Mouse (Mus musculus) hindbrain, embryonic 11.5 days (tissue): Measurements from ENCODE around the gene Ccdc173. TPM values are rescaled to one million over a fixed set of nuclear protein-coding genes. Genes with fewer than 3 reads are reported as not detected.

Experiments used
- ATAC-seq: fragments of 200-750 bp; cut with Nextera tagmentation; 2 replicates; pipeline ENCODE4 v1.8.0; 2017; ENCODE audit warnings: mild to moderate bottlenecking, moderate TSS enrichment, moderate library complexity; ENCODE audit not compliant: low FRiP score
- DNase-seq: peaks from one replicate; pipeline ENCODE4 v3.0.0-alpha.2; 2015; ENCODE audit warnings: low spot score
- H3K27ac ChIP-seq: fragments of 300-500 bp; sonication (generic); 2 replicates; pipeline ENCODE4 v1.5.1; 2014; ENCODE audit warnings: mild to moderate bottlenecking, low read depth, low read length
- H3K27me3 ChIP-seq: fragments of 300-500 bp; sonication (generic); 2 replicates; pipeline ENCODE4 v1.6.1; 2014; ENCODE audit warnings: mild to moderate bottlenecking, low read length, moderate library complexity, mixed read lengths; ENCODE audit not compliant: control insufficient read depth, insufficient read depth
- H3K36me3 ChIP-seq: fragments of 300-500 bp; sonication (generic); 2 replicates; pipeline ENCODE4 v1.6.1; 2014; ENCODE audit warnings: mild to moderate bottlenecking, low read length, moderate library complexity, mixed read lengths; ENCODE audit not compliant: control insufficient read depth, insufficient read depth
- H3K4me1 ChIP-seq: fragments of 300-500 bp; sonication (generic); replicated peaks from 2 replicates; pipeline ENCODE4 v1.6.1; 2014; ENCODE audit warnings: low read length, mixed read lengths; ENCODE audit not compliant: control insufficient read depth, insufficient read depth
- H3K4me2 ChIP-seq: fragments of 300-500 bp; sonication (generic); replicated peaks from 2 replicates; pipeline ENCODE4 v1.6.1; 2014; ENCODE audit warnings: mild to moderate bottlenecking, low read depth, low read length
- H3K4me3 ChIP-seq: fragments of 300-500 bp; sonication (generic); 2 replicates; pipeline ENCODE4 v1.5.1; 2014; ENCODE audit warnings: low read depth, low read length
- H3K9ac ChIP-seq: fragments of 300-500 bp; sonication (generic); 2 replicates; pipeline ENCODE4 v1.6.1; 2014; ENCODE audit warnings: low read depth, low read length
- H3K9me3 ChIP-seq: fragments of 300-500 bp; sonication (generic); 2 replicates; pipeline ENCODE4 v1.6.1; 2016; ENCODE audit warnings: low read length; ENCODE audit not compliant: control insufficient read depth
- WGBS: fragments of 180-500 bp; shearing (Covaris S2); extraction: QIAGEN DNeasy Blood & Tissue Kit; methylation state at CpG from one replicate; pipeline ENCODE4 v1.1.7; 2014; 5-methylcytosine and 5-hydroxymethylcytosine counted together
- polyA plus RNA-seq: library from polyadenylated mRNA; unstranded; fragments of >200 nt; fragmentation: Nextera tagmentation; extraction: Ambion mirVana; gene quantifications from 2 replicates; pipeline ENCODE4 v1.2.1, GENCODE M21; 2014

Ccdc173 gene
- polyA plus RNA-seq, 1 experiment from 2014 or later = 5.8 TPM

GRCm38 (mm10) chr2:69716483-69716882, 72.9 kb downstream of the Ccdc173 start:
- Histone ChIP-seq H3K9ac (no peak overlapping the region), H3K4me3 (no peak overlapping the region), H3K27ac (no peak overlapping the region), H3K9me3 (no peaks in the 10 kb centered on the region), H3K36me3 (no peaks in the 10 kb centered on the region), H3K4me2 (no peak overlapping the region), H3K27me3 (no peaks in the 10 kb centered on the region), H3K4me1 (no peaks in the 10 kb centered on the region)
- ATAC-seq (no peak), DNase-seq (no peak)
- 88% methylated on average over 3 of the region's 3 CpGs for WGBS

DNA sequence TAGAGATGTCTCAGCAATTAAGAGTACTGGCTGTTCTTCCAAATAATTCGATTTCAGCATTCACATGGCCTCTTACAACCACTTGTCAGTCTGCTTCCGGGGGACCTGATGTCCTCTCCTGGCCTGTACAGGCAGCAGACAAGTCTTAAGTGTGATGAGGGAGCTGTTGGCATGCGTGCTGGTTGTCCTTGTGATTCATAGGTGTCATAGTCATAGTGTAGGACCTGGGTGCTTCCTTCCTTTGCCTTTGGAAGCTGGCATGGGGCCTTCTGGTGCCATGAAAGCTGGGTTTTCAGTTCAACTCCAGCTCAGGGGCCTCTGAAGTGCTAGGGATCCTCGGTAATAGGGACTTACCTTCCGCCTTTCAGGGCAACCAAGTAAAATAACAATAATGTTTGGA, 75.2 kb downstream of the Ccdc173 start:
- Histone ChIP-seq H3K9ac (no peak overlapping the region), H3K27me3 (no peaks in the 10 kb centered on the region), H3K4me2 (no peak overlapping the region), H3K36me3 (no peaks in the 10 kb centered on the region), H3K4me1 (no peaks in the 10 kb centered on the region), H3K4me3 (no peak overlapping the region), H3K27ac (no peak overlapping the region), H3K9me3 (no peaks in the 10 kb centered on the region)
- DNase-seq = no peak
- no peak for ATAC-seq
- 84% methylated on average over 5 of the region's 5 CpGs for WGBS

DNA sequence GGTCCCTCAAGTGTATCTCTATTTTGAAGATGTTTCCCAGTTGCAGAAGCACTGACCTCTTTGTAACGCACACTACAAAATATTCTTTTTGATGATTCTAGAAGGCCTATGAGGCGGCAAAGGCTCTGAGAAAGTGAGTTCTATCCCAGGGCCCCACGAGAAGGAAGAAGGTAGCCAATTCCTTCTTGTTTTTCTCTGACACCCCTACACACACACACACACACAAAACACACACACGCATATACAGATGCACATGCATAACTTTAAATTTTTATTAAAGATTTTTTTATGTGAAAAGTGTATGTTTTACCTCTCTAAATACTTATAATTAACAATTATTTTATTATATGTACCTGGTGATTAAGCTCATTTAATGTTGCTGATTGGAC, 75.8 kb downstream of the Ccdc173 start:
- Histone ChIP-seq H3K4me3 (peak overlapping the region; percentile 82; the same call in 1 of the 2 replicates), H3K27me3 (no peaks in the 10 kb centered on the region), H3K36me3 (no peaks in the 10 kb centered on the region), H3K4me2 (peak overlapping the region; percentile 30), H3K27ac (no peak overlapping the region), H3K9ac (no peak overlapping the region; the same call in 1 of the 2 replicates), H3K4me1 (no peaks in the 10 kb centered on the region), H3K9me3 (no peaks in the 10 kb centered on the region)
- DNase-seq (no peak), ATAC-seq (peak; percentile 57)
- 40% methylated on average over 4 of the region's 4 CpGs for WGBS

DNA sequence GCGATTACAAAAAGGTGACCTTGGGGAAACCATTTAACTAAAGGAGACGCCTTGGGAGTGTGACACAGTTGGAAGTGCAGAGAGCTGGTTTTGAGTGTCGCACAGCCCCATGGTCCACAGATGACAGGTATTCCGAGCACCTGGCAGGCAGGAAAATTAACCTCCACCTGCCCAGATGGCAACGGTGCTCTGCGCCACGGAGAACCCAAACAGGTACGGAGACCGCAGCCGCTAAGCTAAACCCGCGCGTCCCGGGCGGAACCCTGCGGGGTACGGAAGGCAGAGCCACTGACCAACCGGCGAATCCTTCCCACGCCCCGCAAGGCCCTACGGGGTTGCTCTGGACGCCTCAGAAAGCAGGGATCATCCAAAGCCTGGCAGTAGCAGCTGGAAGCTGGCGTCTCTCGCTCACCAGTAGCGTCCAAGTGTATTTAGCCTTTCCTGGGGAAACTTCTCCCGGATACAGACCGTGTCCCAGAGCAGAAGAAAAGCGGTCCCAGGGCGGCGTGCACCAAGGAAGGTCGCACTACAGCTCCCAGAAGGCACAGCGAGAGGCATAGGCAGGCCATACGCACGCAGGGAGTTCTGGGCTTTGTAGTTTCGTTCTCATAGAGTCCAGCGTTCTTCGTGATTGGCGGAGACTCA, 76.3 kb downstream of the Ccdc173 start, which contains the start of gene Fastkd1:
Gene Fastkd1, minus strand, starts transcription at position 536 of the 645 bp plus-strand sequence.
- Histone ChIP-seq H3K27me3 (no peaks in the 10 kb centered on the region), H3K9ac (peak within 1 kb of the TSS; percentile 81), H3K4me2 (peak within 1 kb of the TSS; percentile 81), H3K4me1 (no peaks in the 10 kb centered on the region), H3K27ac (no peak within 1 kb of the TSS), H3K36me3 (no peaks in the 10 kb centered on the region), H3K9me3 (no peaks in the 10 kb centered on the region), H3K4me3 (peak within 1 kb of the TSS; percentile 82)
- DNase-seq = peak; percentile 91
- under 1% methylated on average over 39 of the region's 39 CpGs for WGBS
- peak; percentile 99 for ATAC-seq

GRCm38 (mm10) chr2:69712171-69712570, 77.2 kb downstream of the Ccdc173 start:
- DNase-seq (no peak), ATAC-seq (no peak)
- no peaks in the 10 kb centered on the region for H3K27me3 ChIP-seq
- H3K9me3 ChIP-seq = no peaks in the 10 kb centered on the region
- 94% methylated on average over 14 of the region's 14 CpGs for WGBS
- H3K4me1 ChIP-seq = no peaks in the 10 kb centered on the region
- H3K4me2 ChIP-seq = no peak overlapping the region
- H3K4me3 ChIP-seq = no peak overlapping the region
- no peak overlapping the region for H3K27ac ChIP-seq
- H3K36me3 ChIP-seq = no peaks in the 10 kb centered on the region
- no peak overlapping the region for H3K9ac ChIP-seq

Other genes with a start within 250 kb of the Ccdc173 start
- gene Lrp2, start 203.5 kb downstream of the Ccdc173 start, polyA plus RNA-seq = 2.7 and 2.9 TPM in 2 replicates
- 20.2 and 21.9 TPM in 2 replicates for gene Bbs5, start 142.4 kb downstream of the Ccdc173 start, polyA plus RNA-seq
- 0.82 and 2.0 TPM in 2 replicates for gene Klhl41, start 119.5 kb downstream of the Ccdc173 start, polyA plus RNA-seq
- 19.5 and 20.3 TPM in 2 replicates for gene Fastkd1, start 76.1 kb downstream of the Ccdc173 start, polyA plus RNA-seq
- 139 and 140 TPM in 2 replicates for gene Ppig, start 67.0 kb downstream of the Ccdc173 start, polyA plus RNA-seq
- 41.5 and 45.1 TPM in 2 replicates for gene Phospho2, start within 50 bp of the Ccdc173 start, polyA plus RNA-seq
- gene Klhl23, start 32.4 kb upstream of the Ccdc173 start, polyA plus RNA-seq = 29.1 and 39.0 TPM in 2 replicates
- 408 and 410 TPM in 2 replicates for gene Ssb, start 72.0 kb upstream of the Ccdc173 start, polyA plus RNA-seq
- 41.6 and 41.7 TPM in 2 replicates for gene Mettl5, start 96.0 kb upstream of the Ccdc173 start, polyA plus RNA-seq
- 16.9 and 18.2 TPM in 2 replicates for gene Ubr3, start 107.7 kb upstream of the Ccdc173 start, polyA plus RNA-seq
- gene Myo3b, start 249.6 kb upstream of the Ccdc173 start, polyA plus RNA-seq = 0.07 and 0.09 TPM in 2 replicates